Mouse (Mus musculus) forebrain, embryonic 10.5 days (tissue): ENCODE measurements around the gene Gtpbp2. TPM values are rescaled to one million over a fixed set of nuclear protein-coding genes. Genes with fewer than 3 reads are reported as not detected.

Experiments used
- DNase-seq: peaks from one replicate; pipeline ENCODE4 v3.0.0-alpha.2; 2017; ENCODE audit warnings: low spot score; ENCODE audit errors: extremely low spot score
- H3K27ac ChIP-seq: fragments of 300-500 bp; sonication (generic); 2 replicates; pipeline ENCODE4 v1.5.1; 2016; ENCODE audit warnings: mild to moderate bottlenecking
- H3K27me3 ChIP-seq: fragments of 300-500 bp; sonication (generic); 2 replicates; pipeline ENCODE4 v1.6.1; 2016; ENCODE audit warnings: mild to moderate bottlenecking; ENCODE audit not compliant: poor library complexity, severe bottlenecking
- H3K36me3 ChIP-seq: fragments of 300-500 bp; sonication (generic); replicated peaks from 2 replicates; pipeline ENCODE4 v1.6.1; 2016; ENCODE audit warnings: mild to moderate bottlenecking, moderate library complexity
- H3K4me1 ChIP-seq: fragments of 300-500 bp; sonication (generic); 2 replicates; pipeline ENCODE4 v1.6.1; 2016
- H3K4me3 ChIP-seq: fragments of 300-500 bp; sonication (generic); 2 replicates; pipeline ENCODE4 v1.5.1; 2016; ENCODE audit warnings: mild to moderate bottlenecking, moderate library complexity
- H3K9me3 ChIP-seq: fragments of 300-500 bp; sonication (generic); 2 replicates; pipeline ENCODE4 v1.6.1; 2016; ENCODE audit warnings: mild to moderate bottlenecking, moderate library complexity
- WGBS: fragments of 180-500 bp; shearing (Covaris S2); methylation state at CpG from one replicate; pipeline ENCODE4 v1.1.7; 2016; 5-methylcytosine and 5-hydroxymethylcytosine counted together
- polyA plus RNA-seq: library from polyadenylated mRNA; unstranded; fragments of >200 nt; fragmentation: Nextera tagmentation; extraction: Ambion mirVana; gene quantifications from 2 replicates; pipeline ENCODE4 v1.2.1, GENCODE M21; 2016

Gene Gtpbp2
- polyA plus RNA-seq, 1 experiment from 2014 or later = 30.0 TPM

DNA sequence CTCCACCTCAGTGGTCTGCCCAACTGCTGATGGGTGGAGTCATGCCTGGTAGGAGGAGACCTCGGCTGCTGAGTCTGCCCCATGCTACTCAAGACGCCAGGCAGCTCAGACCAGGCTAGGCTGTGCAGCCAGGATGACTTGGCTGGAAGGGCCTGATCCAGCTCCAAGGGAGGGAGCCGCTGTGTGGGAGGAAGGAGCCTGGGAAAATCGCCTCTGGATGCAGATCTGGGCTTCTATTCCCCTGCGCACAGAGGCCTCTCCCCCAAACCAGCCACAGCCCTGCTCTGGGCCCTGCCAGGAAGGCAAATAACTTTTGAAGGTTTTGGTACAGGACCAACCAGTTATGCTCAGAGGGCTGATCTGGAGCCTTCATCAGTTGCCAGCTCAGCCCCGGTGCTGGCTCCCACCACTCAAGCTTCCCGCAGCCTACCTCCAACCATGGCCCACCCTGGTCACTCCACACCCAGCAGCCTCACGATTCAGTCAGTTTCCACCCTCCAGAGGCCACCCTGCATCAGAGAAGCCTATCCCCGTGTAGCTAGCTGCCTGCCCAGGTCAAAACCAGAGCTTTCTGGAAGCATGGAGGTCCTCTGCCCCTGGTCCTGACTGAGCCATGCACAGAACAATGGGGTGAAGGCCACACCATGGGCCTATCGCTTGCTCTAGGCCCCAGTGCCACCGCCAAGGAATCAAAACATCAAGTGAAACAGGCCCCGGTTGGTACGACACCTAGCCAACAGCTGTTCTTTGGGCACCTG lies 30.9 kb upstream of the Gtpbp2 start:
- peaks cover 7% of the 10 kb centered on the region; the same call in 1 of the 2 replicates for H3K27me3 ChIP-seq
- WGBS = 84% methylated on average over 13 of the region's 13 CpGs
- H3K36me3 ChIP-seq = peaks cover 57% of the 10 kb centered on the region
- DNase-seq = no peak
- H3K27ac ChIP-seq = peak overlapping the region; percentile 8; the same call in 1 of the 2 replicates
- no peak overlapping the region for H3K4me3 ChIP-seq
- peaks cover 7% of the 10 kb centered on the region for H3K4me1 ChIP-seq
- H3K9me3 ChIP-seq = no peaks in the 10 kb centered on the region

- 16% methylated on average over 12 of the region's 12 CpGs for WGBS
- Histone ChIP-seq H3K36me3 (peaks cover 40% of the 10 kb centered on the region), H3K27me3 (peaks cover 7% of the 10 kb centered on the region; the same call in 1 of the 2 replicates), H3K9me3 (no peaks in the 10 kb centered on the region), H3K27ac (no peak overlapping the region), H3K4me3 (no peak overlapping the region; the same call in 1 of the 2 replicates), H3K4me1 (peaks cover 7% of the 10 kb centered on the region)
- peak; percentile 76 for DNase-seq
These were observed 28.6 kb upstream of the Gtpbp2 start for GRCm38 (mm10) chr17:46132058-46132718.

GRCm38 (mm10) chr17:46132862-46133261 lies 28.0 kb upstream of the Gtpbp2 start:
- Histone ChIP-seq H3K27me3 (peaks cover 7% of the 10 kb centered on the region; the same call in 1 of the 2 replicates), H3K4me3 (no peak overlapping the region), H3K27ac (no peak overlapping the region), H3K36me3 (peaks cover 33% of the 10 kb centered on the region), H3K9me3 (no peaks in the 10 kb centered on the region), H3K4me1 (peaks cover 7% of the 10 kb centered on the region)
- 82% methylated on average over 8 of the region's 8 CpGs for WGBS
- DNase-seq = no peak

GRCm38 (mm10) chr17:46138563-46139236 lies 22.1 kb upstream of the Gtpbp2 start:
- 0 out of 2 replicates have a peak, but pooled peaks cover 5% of the 10 kb centered on the region for H3K36me3 ChIP-seq
- peaks cover 11% of the 10 kb centered on the region for H3K27me3 ChIP-seq
- H3K4me1 ChIP-seq = peaks cover 8% of the 10 kb centered on the region
- no peaks in the 10 kb centered on the region for H3K9me3 ChIP-seq
- no peak overlapping the region for H3K4me3 ChIP-seq
- no peak overlapping the region for H3K27ac ChIP-seq
- DNase-seq = no peak
- WGBS = 85% methylated on average over 8 of the region's 8 CpGs

DNA sequence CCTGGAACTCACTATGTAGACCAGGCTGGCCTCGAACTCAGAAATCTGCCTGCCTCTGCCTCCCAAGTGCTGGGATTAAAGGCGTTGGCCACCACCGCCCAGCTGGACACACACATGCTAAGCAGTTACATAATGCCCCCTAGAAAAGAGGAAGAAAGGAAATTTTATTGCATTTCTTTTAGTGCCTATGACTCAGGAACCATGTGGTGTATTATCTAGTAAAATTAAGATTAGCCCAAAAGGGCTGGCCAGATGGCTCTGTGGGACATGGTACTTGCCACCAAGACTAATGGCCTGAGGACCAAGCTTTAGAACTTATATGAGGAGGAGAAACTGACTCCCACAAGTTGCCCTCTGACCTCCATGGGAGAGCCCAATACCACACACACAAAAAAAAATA lies 21.0 kb upstream of the Gtpbp2 start:
- 87% methylated on average over 3 of the region's 3 CpGs for WGBS

GRCm38 (mm10) chr17:46143578-46144423 lies 17.0 kb upstream of the Gtpbp2 start, which contains the start of gene Rsph9:
Rsph9 (minus strand) TSS chr17:46144216.
- Histone ChIP-seq H3K27ac (peak within 1 kb of the TSS; percentile 78), H3K4me3 (peak within 1 kb of the TSS; percentile 61), H3K36me3 (peaks cover 36% of the 10 kb centered on the region), H3K27me3 (peaks cover 12% of the 10 kb centered on the region), H3K9me3 (no peaks in the 10 kb centered on the region), H3K4me1 (peaks cover 19% of the 10 kb centered on the region)
- peak; percentile 79 for DNase-seq
- WGBS = 7% methylated on average over 37 of the region's 37 CpGs

More for the DNA sequence above, 21.0 kb upstream of the Gtpbp2 start:
- no peak for DNase-seq
- Histone ChIP-seq H3K27ac (no peak overlapping the region), H3K4me1 (peaks cover 19% of the 10 kb centered on the region), H3K27me3 (peaks cover 12% of the 10 kb centered on the region), H3K4me3 (no peak overlapping the region), H3K9me3 (no peaks in the 10 kb centered on the region), H3K36me3 (0 out of 2 replicates have a peak, but pooled peaks cover 5% of the 10 kb centered on the region)

DNA sequence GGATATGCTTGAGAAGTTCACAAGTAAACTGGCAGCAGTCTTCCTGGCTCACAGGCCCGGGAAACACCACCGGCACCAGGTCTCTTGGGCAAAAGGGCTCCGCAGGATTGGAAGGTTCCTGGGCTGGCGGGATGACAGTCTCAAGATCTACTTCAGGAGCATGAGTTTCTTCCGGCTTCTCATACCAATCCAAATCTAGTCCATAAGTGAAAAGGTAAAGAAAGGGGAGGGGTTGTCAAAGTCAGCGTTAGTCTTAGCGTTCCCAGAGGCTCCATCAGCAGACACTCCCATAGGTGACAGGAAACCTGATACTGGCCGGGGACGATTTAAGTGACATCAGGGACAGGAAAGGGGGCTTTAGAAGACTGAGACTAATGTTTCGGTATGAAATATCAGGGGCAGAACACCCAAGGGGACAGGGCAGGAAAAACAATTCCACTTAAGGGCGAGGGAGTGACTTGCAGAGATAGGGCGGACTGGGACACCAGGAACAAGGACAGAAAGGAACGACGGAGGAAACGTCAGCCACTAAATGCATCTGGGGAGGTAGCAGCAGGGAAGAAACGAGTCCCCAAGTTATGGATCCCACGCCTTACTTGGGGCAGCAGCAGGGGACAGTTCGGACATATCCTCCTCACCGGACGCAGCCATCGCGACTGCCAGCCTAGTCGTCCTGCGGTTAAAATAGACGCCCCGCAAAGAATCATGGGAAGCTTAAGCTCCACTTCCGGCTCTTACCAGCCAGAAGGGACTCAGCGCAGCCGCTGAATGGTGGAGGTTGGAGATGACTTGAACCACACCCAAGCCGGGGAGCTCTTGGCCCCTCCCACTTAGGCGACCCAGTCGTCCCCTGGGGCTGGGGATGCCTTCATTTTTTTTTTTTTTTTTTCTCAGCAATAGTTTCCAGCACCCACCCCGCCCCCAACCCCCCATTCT lies 7.7 kb upstream of the Gtpbp2 start, which contains the start of gene Mad2l1bp:
Mad2l1bp (minus strand) TSS at position 707 of the 936 bp plus-strand sequence.
- no peaks in the 10 kb centered on the region for H3K27me3 ChIP-seq
- peaks cover 17% of the 10 kb centered on the region for H3K4me1 ChIP-seq
- H3K36me3 ChIP-seq = peaks cover 25% of the 10 kb centered on the region
- peak within 1 kb of the TSS; percentile 80 for H3K4me3 ChIP-seq
- WGBS = 10% methylated on average over 33 of the region's 33 CpGs
- H3K27ac ChIP-seq = peak within 1 kb of the TSS; percentile 89
- H3K9me3 ChIP-seq = no peaks in the 10 kb centered on the region
- peak; percentile 85 for DNase-seq

- no peaks in the 10 kb centered on the region for H3K9me3 ChIP-seq
- peaks cover 13% of the 10 kb centered on the region for H3K36me3 ChIP-seq
- H3K27ac ChIP-seq = no peak overlapping the region
- 95% methylated on average over 3 of the region's 3 CpGs for WGBS
- peaks cover 17% of the 10 kb centered on the region for H3K4me1 ChIP-seq
- DNase-seq = no peak
- H3K27me3 ChIP-seq = no peaks in the 10 kb centered on the region
- no peak overlapping the region for H3K4me3 ChIP-seq
These were observed 6.5 kb upstream of the Gtpbp2 start for GRCm38 (mm10) chr17:46154336-46154735.

GRCm38 (mm10) chr17:46156680-46157079 lies 4.2 kb upstream of the Gtpbp2 start:
- H3K27me3 ChIP-seq = no peaks in the 10 kb centered on the region
- H3K9me3 ChIP-seq = no peaks in the 10 kb centered on the region
- peaks cover 30% of the 10 kb centered on the region for H3K4me1 ChIP-seq
- no peak for DNase-seq
- no peak overlapping the region for H3K27ac ChIP-seq
- no peak overlapping the region for H3K4me3 ChIP-seq
- 84% methylated on average over 5 of the region's 5 CpGs for WGBS
- peaks cover 2% of the 10 kb centered on the region for H3K36me3 ChIP-seq

GRCm38 (mm10) chr17:46157131-46157530 lies 3.7 kb upstream of the Gtpbp2 start:
- H3K27ac ChIP-seq = no peak overlapping the region
- 89% methylated on average over 8 of the region's 8 CpGs for WGBS
- no peaks in the 10 kb centered on the region for H3K27me3 ChIP-seq
- H3K4me1 ChIP-seq = peaks cover 34% of the 10 kb centered on the region
- no peak overlapping the region for H3K4me3 ChIP-seq
- DNase-seq = no peak
- no peaks in the 10 kb centered on the region for H3K36me3 ChIP-seq
- H3K9me3 ChIP-seq = no peaks in the 10 kb centered on the region

- Histone ChIP-seq H3K4me3 (peak overlapping the region; percentile 88), H3K4me1 (peaks cover 31% of the 10 kb centered on the region), H3K9me3 (no peaks in the 10 kb centered on the region), H3K36me3 (peaks cover 18% of the 10 kb centered on the region), H3K27ac (peak overlapping the region; percentile 92; the same call in 1 of the 2 replicates), H3K27me3 (no peaks in the 10 kb centered on the region)
- WGBS = 65% methylated on average over 2 of the region's 2 CpGs
- no peak for DNase-seq
These were observed 1.6 kb upstream of the Gtpbp2 start for GRCm38 (mm10) chr17:46159236-46159635.
